Mouse (Mus musculus): Measurements from ENCODE around the gene Ethe1. TPM values are rescaled to one million over a fixed set of nuclear protein-coding genes. Genes with fewer than 3 reads are reported as not detected.

Ethe1 gene
- polyA plus RNA-seq (2016; fragmentation: Nextera tagmentation; extraction: Ambion mirVana) = 17.6 and 19.2 TPM in 2 replicates

DNA sequence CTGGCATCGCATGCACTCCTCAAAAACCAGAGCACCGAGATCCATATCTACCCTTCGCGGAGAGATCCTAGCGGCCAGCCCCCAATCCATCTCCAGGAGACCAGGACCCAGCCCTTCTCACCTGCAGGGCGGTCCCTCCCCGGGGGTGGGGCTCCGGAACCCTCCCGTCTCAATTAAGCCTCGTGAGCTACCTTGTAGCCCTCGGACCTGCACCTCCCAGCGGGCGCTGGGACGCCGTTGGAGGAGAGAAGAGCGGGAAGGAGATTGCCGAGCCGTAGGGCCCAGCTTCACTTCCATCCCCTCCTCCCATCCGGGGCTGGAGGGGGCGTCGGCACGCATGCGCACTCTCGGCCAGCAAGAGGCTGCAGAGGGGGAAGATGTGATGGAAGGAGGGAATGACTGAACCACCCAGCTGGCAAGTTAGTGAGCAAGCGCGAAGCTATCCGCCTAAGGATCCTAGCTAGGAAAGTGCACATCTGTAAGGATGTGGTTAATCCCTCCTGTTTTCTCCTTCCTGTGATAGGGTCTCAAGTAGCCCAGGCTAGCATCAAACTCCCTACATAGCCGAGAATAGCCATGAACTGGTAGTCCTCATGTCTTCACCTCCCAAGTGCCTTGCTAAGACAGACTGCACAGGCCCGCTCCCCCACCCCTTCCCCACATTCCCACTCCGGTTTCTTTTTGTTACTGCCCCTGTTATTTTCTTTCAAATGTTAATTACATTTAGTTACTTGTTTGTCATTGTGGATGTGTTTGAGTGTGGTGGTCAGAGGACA lies at the start of gene Ethe1, which contains the start of gene Zfp575:
Gene Ethe1 (plus strand): TSS at position 214 of the 776 bp plus-strand sequence.
Gene Zfp575 (minus strand): TSS at position 312 of the 776 bp plus-strand sequence.
- H3K27ac ChIP-seq (ENCODE audit: poor library complexity, severe bottlenecking) = no peak within 1 kb of the TSS

GRCm38 (mm10) chr7:24537591-24537990 lies 49.8 kb upstream of the Ethe1 start:
- Histone ChIP-seq H3K4me2 (no peak overlapping the region), H3K4me1 (replicated peaks) (peaks cover 9% of the 10 kb centered on the region), H3K27me3 (replicated peaks) (peaks cover 14% of the 10 kb centered on the region), H3K9me3 (replicated peaks) (0 out of 2 replicates have a peak, but pooled peaks cover 4% of the 10 kb centered on the region), H3K4me3 (no peak overlapping the region), H3K9ac (no peak overlapping the region), H3K27ac (ENCODE audit: poor library complexity, severe bottlenecking) (no peak overlapping the region), H3K36me3 (peaks cover 37% of the 10 kb centered on the region)
- 82% methylated on average over 5 of the region's 5 CpGs for WGBS
- no peak for ATAC-seq (ENCODE audit: insufficient number of reproducible peaks, low FRiP score)

More for the DNA sequence above, at the start of gene Ethe1, which contains the start of gene Zfp575:
- ATAC-seq (ENCODE audit: insufficient number of reproducible peaks, low FRiP score) = peak; percentile 33; the same call in 1 of the 2 replicates
- H3K4me2 ChIP-seq = peak within 1 kb of the TSS; percentile 70
- H3K4me1 ChIP-seq (replicated peaks) = 0 out of 2 replicates have a peak, but pooled peaks cover 9% of the 10 kb centered on the region
- 7% methylated on average over 30 of the region's 30 CpGs for WGBS
- H3K4me3 ChIP-seq = peak within 1 kb of the TSS; percentile 44
- no peaks in the 10 kb centered on the region for H3K36me3 ChIP-seq
- H3K27me3 ChIP-seq (replicated peaks) = peaks cover 45% of the 10 kb centered on the region
- 0 out of 2 replicates have a peak, but pooled peaks cover 8% of the 10 kb centered on the region for H3K9me3 ChIP-seq (replicated peaks)
- H3K9ac ChIP-seq = peak within 1 kb of the TSS; percentile 49

GRCm38 (mm10) chr7:24538154-24538553 lies 49.2 kb upstream of the Ethe1 start:
- Histone ChIP-seq H3K4me3 (no peak overlapping the region), H3K27me3 (replicated peaks) (peaks cover 11% of the 10 kb centered on the region), H3K27ac (ENCODE audit: poor library complexity, severe bottlenecking) (no peak overlapping the region), H3K9ac (no peak overlapping the region), H3K4me1 (replicated peaks) (peaks cover 9% of the 10 kb centered on the region), H3K4me2 (no peak overlapping the region), H3K36me3 (peaks cover 34% of the 10 kb centered on the region), H3K9me3 (replicated peaks) (0 out of 2 replicates have a peak, but pooled peaks cover 4% of the 10 kb centered on the region)
- ATAC-seq (ENCODE audit: insufficient number of reproducible peaks, low FRiP score) = no peak
- 36% methylated on average over 5 of the region's 5 CpGs for WGBS

GRCm38 (mm10) chr7:24538701-24539100 lies 48.6 kb upstream of the Ethe1 start:
- Histone ChIP-seq H3K27me3 (replicated peaks) (peaks cover 6% of the 10 kb centered on the region), H3K9me3 (replicated peaks) (0 out of 2 replicates have a peak, but pooled peaks cover 4% of the 10 kb centered on the region), H3K4me3 (no peak overlapping the region), H3K9ac (no peak overlapping the region), H3K36me3 (peaks cover 29% of the 10 kb centered on the region), H3K4me2 (no peak overlapping the region), H3K27ac (ENCODE audit: poor library complexity, severe bottlenecking) (no peak overlapping the region), H3K4me1 (replicated peaks) (peaks cover 7% of the 10 kb centered on the region)
- 78% methylated on average over 5 of the region's 5 CpGs for WGBS
- ATAC-seq (ENCODE audit: insufficient number of reproducible peaks, low FRiP score) = no peak

DNA sequence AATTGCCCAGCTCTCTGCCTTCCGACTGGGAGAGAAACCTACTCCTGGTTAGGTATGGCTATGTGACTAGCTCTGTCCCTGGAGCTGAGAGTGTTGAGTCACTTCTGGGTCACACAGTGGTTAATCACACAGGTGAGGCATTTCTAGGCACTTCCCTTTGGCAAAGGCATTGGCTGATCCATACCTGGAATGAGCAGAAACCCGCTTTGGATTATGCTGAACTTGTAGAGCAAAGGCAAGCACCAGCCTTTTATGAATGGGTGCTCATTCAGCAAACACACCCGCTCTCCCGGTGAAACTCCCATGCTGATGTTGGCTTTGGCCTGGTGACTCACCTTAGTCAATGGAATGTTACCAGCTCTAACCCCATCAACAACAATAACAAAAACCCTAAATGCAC lies 47.7 kb upstream of the Ethe1 start:
- Histone ChIP-seq H3K27ac (ENCODE audit: poor library complexity, severe bottlenecking) (no peak overlapping the region), H3K4me2 (no peak overlapping the region), H3K9me3 (replicated peaks) (0 out of 2 replicates have a peak, but pooled peaks cover 4% of the 10 kb centered on the region), H3K36me3 (peaks cover 19% of the 10 kb centered on the region), H3K4me1 (replicated peaks) (no peaks in the 10 kb centered on the region), H3K4me3 (no peak overlapping the region), H3K27me3 (replicated peaks) (no peaks in the 10 kb centered on the region), H3K9ac (no peak overlapping the region)
- WGBS = 90% methylated on average over 4 of the region's 4 CpGs
- ATAC-seq (ENCODE audit: insufficient number of reproducible peaks, low FRiP score) = no peak

DNA sequence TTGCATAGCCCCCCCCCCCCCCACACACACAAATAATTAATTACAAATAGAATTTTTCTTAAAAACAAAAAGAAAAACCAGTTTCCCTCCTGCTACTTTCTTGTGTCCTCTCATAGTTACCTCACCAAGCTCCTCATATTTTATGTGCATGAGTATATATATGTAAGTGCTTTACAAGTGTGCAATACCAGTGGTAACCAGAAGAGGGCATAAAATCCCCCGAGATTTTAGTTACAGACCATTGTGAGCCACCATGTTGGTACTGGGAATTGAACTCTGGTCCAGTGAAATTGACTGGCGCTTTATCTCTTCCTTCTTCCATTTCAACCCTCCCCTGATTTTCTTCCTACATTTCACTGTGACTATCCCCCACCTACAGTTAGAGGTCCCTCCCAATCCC lies 42.8 kb upstream of the Ethe1 start:
- WGBS = 81% methylated on average over 2 of the region's 2 CpGs

GRCm38 (mm10) chr7:24546068-24546614 lies 41.2 kb upstream of the Ethe1 start, which contains the start of the genes Pinlyp and Xrcc1:
Gene Pinlyp (minus strand): TSS chr7:24546118.
Gene Xrcc1 (plus strand): TSS chr7:24546289.
- peak within 1 kb of the TSS; percentile 89 for H3K9ac ChIP-seq
- peak within 1 kb of the TSS; percentile 73 for H3K4me2 ChIP-seq
- 34% methylated on average over 13 of the region's 13 CpGs for WGBS
- H3K4me3 ChIP-seq = peak within 1 kb of the TSS; percentile 88
- H3K36me3 ChIP-seq = peaks cover 28% of the 10 kb centered on the region
- peaks cover 18% of the 10 kb centered on the region for H3K4me1 ChIP-seq (replicated peaks)
- no peaks in the 10 kb centered on the region for H3K27me3 ChIP-seq (replicated peaks)
- H3K9me3 ChIP-seq (replicated peaks) = no peaks in the 10 kb centered on the region
- ATAC-seq (ENCODE audit: insufficient number of reproducible peaks, low FRiP score) = no peak
- peak within 1 kb of the TSS; percentile 69 for H3K27ac ChIP-seq (ENCODE audit: poor library complexity, severe bottlenecking)

More for the DNA sequence above, 42.8 kb upstream of the Ethe1 start:
- no peaks in the 10 kb centered on the region for H3K9me3 ChIP-seq (replicated peaks)
- H3K36me3 ChIP-seq = peaks cover 12% of the 10 kb centered on the region
- no peaks in the 10 kb centered on the region for H3K27me3 ChIP-seq (replicated peaks)
- H3K4me2 ChIP-seq = no peak overlapping the region
- ATAC-seq (ENCODE audit: insufficient number of reproducible peaks, low FRiP score) = no peak
- no peak overlapping the region for H3K4me3 ChIP-seq
- H3K4me1 ChIP-seq (replicated peaks) = peaks cover 15% of the 10 kb centered on the region
- no peak overlapping the region for H3K9ac ChIP-seq
- H3K27ac ChIP-seq (ENCODE audit: poor library complexity, severe bottlenecking) = no peak overlapping the region

DNA sequence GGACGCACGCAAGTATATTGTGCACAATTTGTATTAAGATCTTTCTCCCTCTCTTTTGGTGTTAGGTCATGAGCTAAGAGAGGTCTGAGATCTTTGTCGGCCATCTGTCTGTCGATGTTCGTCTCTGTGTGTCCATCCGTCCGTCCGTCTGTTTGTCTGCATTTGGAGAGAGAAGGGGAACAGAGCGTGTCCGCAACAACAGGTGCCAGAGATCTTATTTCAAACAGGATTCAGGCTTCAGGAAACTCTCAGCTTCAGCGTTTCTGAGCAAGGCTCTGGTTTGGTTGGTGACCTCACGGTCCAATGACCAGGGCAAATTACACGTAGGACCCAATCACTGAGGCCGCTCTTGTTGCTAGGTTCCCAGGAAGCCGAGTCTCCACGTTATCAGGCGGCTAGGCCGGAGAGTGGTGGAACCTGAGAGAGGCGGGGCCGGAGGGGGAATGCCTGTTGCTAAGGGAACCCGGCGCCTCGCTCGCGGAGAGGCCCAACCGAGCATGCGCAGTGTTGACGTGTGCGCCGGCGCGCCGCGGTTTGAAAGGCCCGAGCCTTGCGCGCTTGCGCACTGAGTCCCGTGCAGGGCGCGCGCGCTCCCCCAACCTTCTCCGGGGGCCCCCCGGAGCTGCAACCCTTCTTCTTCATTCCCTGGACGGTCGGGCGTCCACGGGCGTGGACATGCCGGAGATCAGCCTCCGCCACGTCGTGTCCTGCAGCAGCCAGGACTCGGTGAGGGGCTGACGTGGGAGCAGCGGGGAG lies 40.5 kb upstream of the Ethe1 start:
- no peaks in the 10 kb centered on the region for H3K9me3 ChIP-seq (replicated peaks)
- peaks cover 34% of the 10 kb centered on the region for H3K36me3 ChIP-seq
- WGBS = under 1% methylated on average over 57 of the region's 57 CpGs
- H3K4me2 ChIP-seq = peak overlapping the region; percentile 73
- H3K9ac ChIP-seq = peak overlapping the region; percentile 89
- peak overlapping the region; percentile 88 for H3K4me3 ChIP-seq
- H3K4me1 ChIP-seq (replicated peaks) = peaks cover 18% of the 10 kb centered on the region
- no peaks in the 10 kb centered on the region for H3K27me3 ChIP-seq (replicated peaks)
- peak; percentile 99 for ATAC-seq (ENCODE audit: insufficient number of reproducible peaks, low FRiP score)
- peak overlapping the region; percentile 69 for H3K27ac ChIP-seq (ENCODE audit: poor library complexity, severe bottlenecking)

GRCm38 (mm10) chr7:24547534-24548036 lies 39.8 kb upstream of the Ethe1 start:
- peak overlapping the region; percentile 73 for H3K4me2 ChIP-seq
- no peaks in the 10 kb centered on the region for H3K27me3 ChIP-seq (replicated peaks)
- H3K36me3 ChIP-seq = peaks cover 42% of the 10 kb centered on the region
- H3K9me3 ChIP-seq (replicated peaks) = no peaks in the 10 kb centered on the region
- no peak for ATAC-seq (ENCODE audit: insufficient number of reproducible peaks, low FRiP score)
- peak overlapping the region; percentile 88 for H3K4me3 ChIP-seq
- H3K9ac ChIP-seq = peak overlapping the region; percentile 89
- peaks cover 18% of the 10 kb centered on the region for H3K4me1 ChIP-seq (replicated peaks)
- WGBS = 22% methylated on average over 13 of the region's 13 CpGs
- H3K27ac ChIP-seq (ENCODE audit: poor library complexity, severe bottlenecking) = peak overlapping the region; percentile 55

- Histone ChIP-seq H3K36me3 (peaks cover 78% of the 10 kb centered on the region), H3K4me1 (replicated peaks) (peaks cover 12% of the 10 kb centered on the region), H3K9ac (no peak overlapping the region), H3K4me3 (no peak overlapping the region), H3K4me2 (no peak overlapping the region), H3K27ac (ENCODE audit: poor library complexity, severe bottlenecking) (no peak overlapping the region), H3K27me3 (replicated peaks) (no peaks in the 10 kb centered on the region), H3K9me3 (replicated peaks) (no peaks in the 10 kb centered on the region)
- WGBS = 79% methylated on average over 12 of the region's 12 CpGs
- ATAC-seq (ENCODE audit: insufficient number of reproducible peaks, low FRiP score) = no peak
These were observed 35.2 kb upstream of the Ethe1 start for GRCm38 (mm10) chr7:24551985-24552759.

Data from heart, embryonic 12.5 days (tissue).